Mouse (Mus musculus) spleen, adult 2 months (tissue): Measurements from ENCODE around the gene Itga11. TPM values are rescaled to one million over a fixed set of nuclear protein-coding genes. Genes with fewer than 3 reads are reported as not detected.

Source experiments
- DNase-seq, 2 experiments: peaks; one replicate each; pipeline versions ENCODE4 v3.0.0 to v3.0.0-alpha.2; 2012 to 2021; ENCODE audit warnings: low spot score in 2 of 2, low read depth in 1 of 2
- H3K27ac ChIP-seq: fragments of 200-500 bp; 2 replicates; pipeline ENCODE4 v1.5.1; 2012; ENCODE audit warnings: low read length, inconsistent platforms; ENCODE audit not compliant: insufficient read depth
- H3K27me3 ChIP-seq: fragments of 200-500 bp; 2 replicates; pipeline ENCODE4 v1.6.1; 2012; ENCODE audit warnings: mild to moderate bottlenecking, moderate library complexity, low read length, inconsistent platforms; ENCODE audit not compliant: control insufficient read depth, insufficient read depth
- H3K36me3 ChIP-seq: fragments of 200-500 bp; 2 replicates; pipeline ENCODE4 v1.6.1; 2012; ENCODE audit warnings: mild to moderate bottlenecking, low read length, inconsistent platforms; ENCODE audit not compliant: control insufficient read depth, insufficient read depth
- H3K4me1 ChIP-seq: fragments of 200-500 bp; 2 replicates; pipeline ENCODE4 v1.6.1; 2011; ENCODE audit warnings: inconsistent platforms; ENCODE audit not compliant: control insufficient read depth, insufficient read depth, insufficient read length
- H3K4me3 ChIP-seq: fragments of 200-500 bp; 2 replicates; pipeline ENCODE4 v1.5.1; 2011; ENCODE audit warnings: mild to moderate bottlenecking, inconsistent platforms; ENCODE audit not compliant: insufficient read depth, insufficient read length; ENCODE audit errors: extremely low read depth
- CTCF ChIP-seq: fragments of 200-500 bp; IDR thresholded peaks from 2 replicates; pipeline ENCODE4 v1.5.1; 2011; ENCODE audit warnings: mild to moderate bottlenecking, inconsistent platforms; ENCODE audit not compliant: insufficient read depth, insufficient read length, insufficient replicate concordance; ENCODE audit errors: extremely low read depth
- POLR2A ChIP-seq: fragments of 200-500 bp; IDR thresholded peaks from 2 replicates; pipeline ENCODE4 v1.6.1; 2011; ENCODE audit warnings: low read depth, low read length, inconsistent platforms
- WGBS: fragments of 180-500 bp; shearing (Covaris S2); methylation state at CpG from one replicate; pipeline ENCODE4 v1.1.7; 2018; 5-methylcytosine and 5-hydroxymethylcytosine counted together
- polyA plus RNA-seq: library from polyadenylated mRNA; depleted of rRNA; stranded (reverse); fragments of >200 nt; gene quantifications from 2 replicates; pipeline ENCODE4 v1.2.3, GENCODE M21; 2012

Itga11 gene
- polyA plus RNA-seq, 1 experiment, result 2.0 TPM

DNA sequence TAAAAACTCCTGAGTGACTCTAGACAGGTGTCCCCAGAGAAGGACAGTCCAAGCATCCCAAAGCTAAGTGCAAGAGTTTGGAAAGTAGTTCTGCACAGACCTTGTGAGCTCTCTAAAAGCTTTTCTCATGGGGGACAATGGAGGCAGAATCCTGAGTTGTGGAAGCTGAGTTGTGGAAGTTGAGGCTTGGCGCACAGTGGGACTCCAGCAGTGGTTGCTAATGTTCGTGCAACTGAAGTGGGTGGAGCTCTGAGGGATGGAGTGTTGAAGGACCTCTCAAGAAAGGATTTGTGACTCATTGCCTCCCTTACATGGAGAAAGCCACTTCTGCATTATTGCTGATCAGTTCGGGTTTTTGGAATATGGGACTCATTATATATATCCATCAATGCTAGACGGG, 1.8 kb downstream of the Itga11 start:
- TF ChIP-seq CTCF (no peak), POLR2A (no peak)
- WGBS, result 79% methylated on average over 4 of the region's 4 CpGs
- no peaks in the 10 kb centered on the region for H3K4me1 ChIP-seq
- no peak for DNase-seq
- H3K27me3 ChIP-seq, result 0 out of 2 replicates have a peak, but pooled peaks cover 3% of the 10 kb centered on the region
- no peak overlapping the region for H3K27ac ChIP-seq
- H3K36me3 ChIP-seq, result no peaks in the 10 kb centered on the region
- H3K4me3 ChIP-seq, result no peak overlapping the region

DNA sequence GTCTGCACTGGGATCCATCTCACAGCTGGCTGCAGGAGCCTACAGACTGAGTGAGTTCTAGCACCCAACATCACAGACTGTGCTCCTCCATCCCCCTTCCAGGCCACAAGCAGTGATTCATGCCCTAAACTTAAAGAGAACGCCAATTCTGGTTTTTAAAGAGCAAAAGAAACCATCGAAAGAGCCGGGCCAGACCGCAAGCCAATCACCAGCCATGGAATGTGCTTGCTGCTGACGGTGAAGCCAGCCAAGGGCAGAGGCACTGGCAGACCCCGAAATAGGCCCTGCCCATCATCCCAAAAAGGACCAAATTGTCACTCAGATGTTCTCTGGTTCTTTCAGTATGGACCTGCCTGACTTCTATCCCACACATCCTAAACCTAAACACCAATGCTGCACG, 6.7 kb downstream of the Itga11 start:
- WGBS, result 87% methylated on average over 7 of the region's 7 CpGs
- H3K4me1 ChIP-seq, result no peaks in the 10 kb centered on the region
- TF ChIP-seq CTCF (no peak), POLR2A (no peak)
- H3K36me3 ChIP-seq, result no peaks in the 10 kb centered on the region
- no peak overlapping the region for H3K27ac ChIP-seq
- DNase-seq, result no peak
- H3K4me3 ChIP-seq, result no peak overlapping the region
- H3K27me3 ChIP-seq, result no peaks in the 10 kb centered on the region

DNA sequence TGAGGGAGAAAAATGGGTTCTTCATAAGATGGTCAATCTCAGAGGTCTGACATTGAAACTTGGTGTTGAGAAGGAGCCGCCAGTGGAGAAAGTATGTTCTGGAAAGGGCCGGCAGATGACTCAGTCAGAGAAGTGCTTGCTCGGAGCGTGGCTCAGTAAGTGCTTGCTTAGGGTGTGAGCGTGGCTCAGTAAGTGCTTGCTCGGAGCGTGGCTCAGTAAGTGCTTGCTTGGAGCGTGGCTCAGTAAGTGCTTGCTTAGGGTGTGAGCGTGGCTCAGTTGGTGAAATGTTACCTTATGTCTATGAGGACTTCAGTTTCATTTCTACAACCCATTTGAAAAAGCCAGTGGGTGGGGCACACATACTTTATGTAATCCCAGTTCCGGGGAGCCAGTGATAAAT, 12.1 kb downstream of the Itga11 start:
- no peak for DNase-seq
- 91% methylated on average over 10 of the region's 10 CpGs for WGBS
- no peaks in the 10 kb centered on the region for H3K27me3 ChIP-seq
- H3K36me3 ChIP-seq, result no peaks in the 10 kb centered on the region
- no peaks in the 10 kb centered on the region for H3K4me1 ChIP-seq
- no peak for TF ChIP-seq CTCF
- no peak overlapping the region for H3K27ac ChIP-seq
- H3K4me3 ChIP-seq, result no peak overlapping the region

DNA sequence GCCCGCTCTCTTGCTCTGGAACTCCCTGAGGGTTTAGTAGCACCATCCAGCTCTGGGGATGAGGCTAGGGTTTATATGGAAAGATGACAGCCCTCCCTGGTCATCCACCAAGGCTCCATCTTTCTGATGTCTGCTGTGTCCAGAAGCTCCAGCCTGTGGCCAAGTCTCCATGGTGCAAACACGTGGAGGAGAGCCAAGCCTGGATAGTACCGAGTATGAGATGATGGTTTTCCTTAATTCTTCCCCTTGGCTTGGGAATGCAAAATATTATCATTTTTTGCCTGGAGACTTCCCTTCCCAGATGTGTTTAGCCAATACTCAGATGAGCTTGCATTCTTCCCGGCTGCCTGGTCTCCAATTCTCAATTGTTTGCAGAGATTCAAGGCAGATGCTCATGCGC, 16.4 kb downstream of the Itga11 start:
- WGBS, result 87% methylated on average over 5 of the region's 5 CpGs
- Histone ChIP-seq H3K4me3 (no peak overlapping the region), H3K27me3 (no peaks in the 10 kb centered on the region), H3K36me3 (no peaks in the 10 kb centered on the region), H3K4me1 (no peaks in the 10 kb centered on the region), H3K27ac (no peak overlapping the region)
- no peak for DNase-seq
- TF ChIP-seq CTCF, result no peak

DNA sequence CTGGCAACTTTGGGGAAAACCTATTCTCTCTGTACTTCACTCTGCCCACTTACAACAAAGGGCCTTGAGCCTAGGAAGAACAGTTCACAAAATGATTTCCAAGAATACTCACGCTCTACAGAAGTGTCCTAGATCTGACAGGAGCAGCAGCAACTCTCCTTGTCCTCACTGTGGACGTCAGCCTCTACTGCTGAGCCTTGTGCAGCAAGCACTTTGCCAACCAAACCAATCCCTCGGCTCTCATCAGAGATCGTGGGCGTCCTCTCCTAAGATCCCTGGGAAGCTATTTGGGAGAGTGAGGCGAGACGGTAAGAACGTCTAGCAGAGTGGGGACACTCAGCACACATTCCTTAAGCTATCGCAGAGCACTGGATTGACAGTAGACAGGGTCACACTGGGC, 17.6 kb downstream of the Itga11 start:
- no peaks in the 10 kb centered on the region for H3K27me3 ChIP-seq
- H3K27ac ChIP-seq, result no peak overlapping the region
- no peak for TF ChIP-seq POLR2A
- no peak for TF ChIP-seq CTCF
- WGBS, result 78% methylated on average over 9 of the region's 9 CpGs
- H3K4me3 ChIP-seq, result no peak overlapping the region
- no peaks in the 10 kb centered on the region for H3K36me3 ChIP-seq
- DNase-seq, result no peak
- H3K4me1 ChIP-seq, result no peaks in the 10 kb centered on the region

DNA sequence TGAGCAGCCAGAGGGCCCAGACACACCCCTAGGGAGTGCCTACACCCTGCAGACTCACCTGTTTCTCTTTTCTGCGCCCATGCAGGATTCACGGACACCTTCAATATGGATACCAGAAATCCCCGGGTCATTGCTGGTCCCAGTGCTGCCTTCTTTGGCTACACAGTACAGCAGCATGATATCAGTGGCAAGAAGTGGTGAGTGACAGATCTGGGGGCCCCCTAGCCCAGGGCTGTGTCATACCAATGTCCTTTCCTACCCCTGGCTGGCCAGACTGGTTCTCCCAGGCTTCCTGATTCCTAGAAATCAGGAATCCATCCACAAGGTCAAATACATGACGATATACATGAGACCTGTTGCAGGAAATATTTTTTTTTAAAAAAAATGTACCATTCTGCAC, 19.2 kb downstream of the Itga11 start:
- H3K27me3 ChIP-seq, result no peaks in the 10 kb centered on the region
- 75% methylated on average over 4 of the region's 4 CpGs for WGBS
- no peak overlapping the region for H3K27ac ChIP-seq
- no peak overlapping the region for H3K4me3 ChIP-seq
- DNase-seq, result no peak
- no peaks in the 10 kb centered on the region for H3K4me1 ChIP-seq
- no peak for TF ChIP-seq CTCF
- TF ChIP-seq POLR2A, result no peak
- no peaks in the 10 kb centered on the region for H3K36me3 ChIP-seq

DNA sequence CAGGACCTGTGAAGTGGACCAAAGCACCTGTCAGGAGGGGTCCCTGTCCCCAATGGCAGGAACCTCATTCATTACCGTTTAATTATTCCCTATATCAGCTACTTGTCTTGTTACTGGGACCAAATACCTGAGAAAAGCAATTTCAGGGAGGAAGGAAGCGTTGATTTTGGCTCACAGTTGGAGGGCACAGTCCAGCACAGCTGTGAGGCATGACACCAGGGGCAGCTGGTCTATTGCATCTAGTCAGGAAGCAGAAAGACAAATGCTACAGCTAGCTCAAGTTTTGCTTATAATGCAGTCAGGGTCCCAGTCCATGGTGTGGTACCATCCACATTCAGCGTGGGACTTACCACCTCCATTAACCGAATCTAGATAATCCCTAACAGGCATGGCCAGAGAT, 29.6 kb downstream of the Itga11 start:
- WGBS, result 85% methylated on average over 4 of the region's 4 CpGs
- Histone ChIP-seq H3K4me3 (no peak overlapping the region), H3K27ac (no peak overlapping the region), H3K4me1 (no peaks in the 10 kb centered on the region), H3K36me3 (no peaks in the 10 kb centered on the region), H3K27me3 (no peaks in the 10 kb centered on the region)
- TF ChIP-seq CTCF (no peak), POLR2A (no peak)
- no peak for DNase-seq
